Mouse (Mus musculus) liver, adult 2 months (tissue): ENCODE measurements at regions not wholly inside any gene's neighbourhood (a gene's known extent, or its start where the extent isn't known, plus 50 kb on each side); places are given as distances from the start of the nearest gene placed in this dataset.

Experiments
- CTCF ChIP-seq: fragments of 200-500 bp; IDR thresholded peaks from 2 replicates; pipeline ENCODE4 v1.5.1; 2011; ENCODE audit warnings: low read depth, low read length, control low read depth
- POLR2A ChIP-seq: fragments of 200-500 bp; IDR thresholded peaks from 2 replicates; pipeline ENCODE4 v1.6.1; 2011; ENCODE audit warnings: low read length, control low read depth; ENCODE audit not compliant: insufficient read depth; ENCODE audit errors: extremely low read depth

GRCm38 (mm10) chr2:117017921-117018651 is 103.1 kb upstream of the Spred1 start:
- TF ChIP-seq CTCF (no peak), POLR2A (no peak)
